Mouse (Mus musculus): ENCODE results near the gene Zfp677.
"Not testable (repeated sequence)": the region's sequence is repeated elsewhere in the genome, so short reads cannot be mapped to it uniquely, and the experiment has no call there.

Zfp677 gene

GRCm38 (mm10) chr17:21383391-21384056, at the start of gene Zfp677:
TSS of gene Zfp677 (plus strand) at chr17:21383748.
- peak; percentile 82 for DNase-seq (ENCODE audit: inconsistent ontology term)

- DNase-seq (ENCODE audit: inconsistent ontology term): not testable (repeated sequence)
Observed at GRCm38 (mm10) chr17:21368018-21368417, 15.5 kb upstream of the Zfp677 start.

GRCm38 (mm10) chr17:21369925-21370719, 13.4 kb upstream of the Zfp677 start:
- no peak for DNase-seq (ENCODE audit: inconsistent ontology term)

GRCm38 (mm10) chr17:21375311-21375710, 8.2 kb upstream of the Zfp677 start:
- DNase-seq (ENCODE audit: inconsistent ontology term): no peak

- DNase-seq (ENCODE audit: inconsistent ontology term): no peak
Observed at GRCm38 (mm10) chr17:21384057-21384411, 486 bp downstream of the Zfp677 start.

- peak; percentile 82 for DNase-seq (ENCODE audit: inconsistent ontology term)
Observed at GRCm38 (mm10) chr17:21422664-21423599, 39.4 kb downstream of the Zfp677 start, which contains the start of gene Zfp54. TSS of gene Zfp54 (plus strand) at chr17:21423227.

- DNase-seq (ENCODE audit: inconsistent ontology term): not testable (repeated sequence)
Observed at GRCm38 (mm10) chr17:21438806-21439400, 55.4 kb downstream of the Zfp677 start.

Measured in Muller cell, postnatal 12 days (primary cell).